Mouse (Mus musculus) urinary bladder, adult 18-20 months (tissue): ENCODE measurements around the gene Tomt.

Source experiments
- DNase-seq, 2 experiments: peaks; one replicate each; pipeline ENCODE4 v3.0.0; 2022; ENCODE audit warnings: low spot score in 2 of 2, mixed read lengths in 2 of 2

The Tomt gene

DNA sequence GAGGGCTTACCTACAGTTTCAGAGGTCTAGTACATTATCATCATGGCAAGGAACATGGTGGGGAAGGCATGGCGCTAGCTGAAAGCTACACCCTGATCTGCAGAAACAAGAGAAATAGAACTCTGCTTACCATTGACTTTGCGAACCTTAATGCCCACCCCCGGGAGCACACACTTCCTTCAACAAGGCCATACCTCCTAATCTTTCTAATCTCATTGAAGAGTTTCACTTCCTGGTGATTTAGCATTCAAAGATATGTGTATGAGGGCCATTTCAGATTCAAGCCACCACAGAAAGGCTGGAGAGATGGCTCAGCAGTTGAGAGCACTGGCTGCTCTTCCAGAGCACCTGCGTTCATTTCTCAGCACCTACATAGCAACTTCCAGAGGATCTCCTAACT is 49.1 kb downstream of the Tomt start, which contains the start of gene Folr2:
Gene Folr2, minus strand, starts transcription at position 101 of the 400 bp plus-strand sequence.
- DNase-seq, result no peak

DNA sequence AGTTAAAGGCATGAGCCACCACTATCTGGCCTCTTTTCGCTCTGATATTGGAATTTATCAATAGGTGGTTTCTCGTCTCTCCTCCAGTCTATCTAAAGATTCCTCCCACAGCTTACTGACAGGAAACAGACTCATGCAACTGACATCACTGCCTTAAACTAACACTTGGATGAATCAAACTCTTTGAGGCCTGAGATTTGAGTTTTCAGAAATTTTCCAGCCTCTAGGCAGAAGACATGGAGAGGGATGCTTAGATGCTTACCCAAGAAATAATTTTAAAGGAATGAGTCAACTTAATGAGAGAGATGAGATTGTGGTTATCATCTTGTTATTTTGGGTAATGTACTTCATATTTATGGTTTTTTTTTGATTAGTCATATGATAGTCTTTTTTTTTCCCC is 52.3 kb downstream of the Tomt start:
- DNase-seq, result no peak

DNA sequence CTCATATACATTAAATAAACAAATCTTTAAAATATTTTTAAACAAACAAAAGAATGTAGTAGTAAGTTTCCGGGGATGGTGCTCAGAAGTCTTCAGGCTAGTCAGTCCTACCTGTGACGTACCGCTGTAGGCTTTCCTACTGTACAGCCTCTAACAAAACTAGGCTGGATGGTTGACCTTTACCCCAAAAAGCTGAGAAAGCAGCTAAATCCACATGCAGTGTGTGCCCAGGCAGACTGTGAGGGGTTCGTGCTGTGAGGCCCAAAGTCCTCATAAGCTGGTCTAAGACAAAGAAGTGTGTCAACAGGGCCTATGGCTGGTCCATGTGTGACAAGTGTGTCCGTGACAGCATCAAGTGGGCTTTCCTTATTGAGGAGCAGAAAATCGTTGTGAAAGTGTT is 53.3 kb downstream of the Tomt start:
- DNase-seq, result no peak

DNA sequence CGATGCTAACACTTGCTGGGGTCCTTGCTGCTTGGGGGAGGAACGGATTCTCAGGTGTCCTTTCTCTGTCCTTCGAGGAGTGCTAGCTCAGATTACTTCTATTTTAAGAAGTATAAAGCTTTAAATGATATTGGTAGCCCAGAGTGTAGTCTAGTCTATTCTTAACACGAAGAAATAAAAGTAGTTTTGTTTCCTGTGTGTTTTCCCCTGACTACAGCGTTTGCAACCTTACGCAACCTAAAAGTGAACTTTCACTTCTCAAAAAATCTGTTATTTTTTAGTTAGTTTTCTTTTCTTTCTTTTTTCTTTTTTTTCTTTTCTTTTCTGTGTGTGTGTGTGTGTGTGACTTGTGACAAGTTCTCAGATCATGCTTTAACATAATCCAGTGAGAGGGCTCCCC is 54.5 kb downstream of the Tomt start:
- no peak for DNase-seq
